Mouse (Mus musculus) left cerebral cortex, adult 8-10 months (tissue): Measurements from ENCODE around the gene Aig1. TPM values are rescaled to one million over a fixed set of nuclear protein-coding genes. Genes with fewer than 3 reads are reported as not detected.

Experiments
- DNase-seq, 2 experiments: peaks; one replicate each; pipeline ENCODE4 v3.0.0; 2022; ENCODE audit warnings: low spot score in 2 of 2
- total RNA-seq, 4 experiments: library from RNA; stranded (reverse); gene quantifications; 2 replicates each; pipeline ENCODE4 v1.2.4; 2022

Gene Aig1
- total RNA-seq, 4 experiments from 2014 or later: 63.3 to 70.3 (median 66.1) TPM

GRCm38 (mm10) chr10:13711281-13711829, 157.4 kb downstream of the Aig1 start:
- DNase-seq: no peak

GRCm38 (mm10) chr10:13705771-13706170, 163.0 kb downstream of the Aig1 start:
- DNase-seq: no peak

GRCm38 (mm10) chr10:13702688-13703087, 166.1 kb downstream of the Aig1 start:
- DNase-seq: no peak

GRCm38 (mm10) chr10:13702043-13702442, 166.7 kb downstream of the Aig1 start:
- DNase-seq: no peak

GRCm38 (mm10) chr10:13696326-13696725, 172.5 kb downstream of the Aig1 start:
- no peak for DNase-seq

GRCm38 (mm10) chr10:13693276-13693675, 175.5 kb downstream of the Aig1 start:
- DNase-seq: no peak

GRCm38 (mm10) chr10:13690773-13691172, 178.0 kb downstream of the Aig1 start:
- no peak for DNase-seq

- no peak for DNase-seq
These were observed 178.8 kb downstream of the Aig1 start for GRCm38 (mm10) chr10:13689841-13690590.

GRCm38 (mm10) chr10:13688386-13689120, 180.2 kb downstream of the Aig1 start:
- DNase-seq: no peak

- DNase-seq: no peak
These were observed 181.5 kb downstream of the Aig1 start for GRCm38 (mm10) chr10:13687182-13687810.

- DNase-seq: no peak
These were observed 182.7 kb downstream of the Aig1 start for GRCm38 (mm10) chr10:13686127-13686526.

- DNase-seq: no peak
These were observed 183.4 kb downstream of the Aig1 start for GRCm38 (mm10) chr10:13685366-13685765.

- no peak for DNase-seq
These were observed 184.3 kb downstream of the Aig1 start for GRCm38 (mm10) chr10:13684452-13684851.

GRCm38 (mm10) chr10:13682565-13682964, 186.2 kb downstream of the Aig1 start:
- no peak for DNase-seq

- DNase-seq: no peak
These were observed 191.3 kb downstream of the Aig1 start for GRCm38 (mm10) chr10:13677440-13677839.

GRCm38 (mm10) chr10:13675033-13675379, 193.8 kb downstream of the Aig1 start:
- DNase-seq: no peak

- no peak for DNase-seq
These were observed 194.3 kb downstream of the Aig1 start for GRCm38 (mm10) chr10:13674304-13675032.

GRCm38 (mm10) chr10:13667166-13667696, 201.5 kb downstream of the Aig1 start:
- DNase-seq: no peak

GRCm38 (mm10) chr10:13663476-13663875, 205.3 kb downstream of the Aig1 start:
- DNase-seq: no peak

- DNase-seq: no peak
These were observed 209.0 kb downstream of the Aig1 start for GRCm38 (mm10) chr10:13659778-13660177.
